Mouse (Mus musculus): ENCODE measurements around the gene Bco2. TPM values are rescaled to one million over a fixed set of nuclear protein-coding genes. Genes with fewer than 3 reads are reported as not detected.

Gene Bco2
- polyA plus RNA-seq, 1 experiment from 2014 or later, result 0.17 TPM

GRCm38 (mm10) chr9:50528293-50528892 is 26.6 kb downstream of the Bco2 start, which contains the start of gene Pts:
TSS of gene Pts (minus strand) at chr9:50528724.
- WGBS, result under 1% methylated on average over 54 of the region's 54 CpGs
- ATAC-seq (ENCODE audit: low FRiP score, low read depth), result peak; percentile 99
- Histone ChIP-seq H3K9me3 (no peaks in the 10 kb centered on the region), H3K27ac (replicated peaks) (peak within 1 kb of the TSS; percentile 68), H3K4me2 (replicated peaks) (peak within 1 kb of the TSS; percentile 56), H3K4me3 (peak within 1 kb of the TSS; percentile 70), H3K9ac (replicated peaks) (peak within 1 kb of the TSS; percentile 69), H3K4me1 (peaks cover 8% of the 10 kb centered on the region), H3K27me3 (no peaks in the 10 kb centered on the region), H3K36me3 (no peaks in the 10 kb centered on the region)

DNA sequence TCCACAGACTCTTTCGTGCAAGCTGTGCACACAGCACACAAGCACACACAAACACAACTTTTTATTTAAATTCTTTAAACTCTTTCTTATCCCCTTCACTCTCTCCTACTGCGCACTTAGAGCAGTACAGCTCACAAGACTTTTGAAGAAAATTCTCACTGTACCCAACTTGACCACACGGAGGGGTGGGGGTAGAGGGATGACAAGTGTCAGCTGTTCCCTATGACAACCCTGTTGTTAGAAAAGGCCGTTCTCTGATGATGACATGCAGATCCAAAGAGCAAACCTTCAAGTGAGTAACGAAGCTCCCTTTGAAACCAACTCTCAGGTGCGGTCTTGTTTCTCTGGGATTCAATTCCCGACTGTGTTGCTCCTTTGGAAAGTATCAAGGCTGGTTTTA is 27.1 kb downstream of the Bco2 start:
- Histone ChIP-seq H3K4me2 (replicated peaks) (peak overlapping the region; percentile 56), H3K36me3 (no peaks in the 10 kb centered on the region), H3K9ac (replicated peaks) (peak overlapping the region; percentile 69), H3K27ac (replicated peaks) (no peak overlapping the region), H3K27me3 (no peaks in the 10 kb centered on the region), H3K4me3 (peak overlapping the region; percentile 70), H3K9me3 (no peaks in the 10 kb centered on the region), H3K4me1 (peaks cover 8% of the 10 kb centered on the region)
- ATAC-seq (ENCODE audit: low FRiP score, low read depth), result peak; percentile 13; the same call in 1 of the 2 replicates
- 53% methylated on average over 7 of the region's 7 CpGs for WGBS

GRCm38 (mm10) chr9:50525585-50525984 is 29.4 kb downstream of the Bco2 start:
- Histone ChIP-seq H3K27ac (replicated peaks) (no peak overlapping the region), H3K9me3 (no peaks in the 10 kb centered on the region), H3K36me3 (0 out of 2 replicates have a peak, but pooled peaks cover 4% of the 10 kb centered on the region), H3K27me3 (no peaks in the 10 kb centered on the region), H3K4me1 (peaks cover 8% of the 10 kb centered on the region), H3K4me3 (no peak overlapping the region), H3K9ac (replicated peaks) (no peak overlapping the region), H3K4me2 (replicated peaks) (no peak overlapping the region)
- WGBS, result 89% methylated on average over 5 of the region's 5 CpGs
- no peak for ATAC-seq (ENCODE audit: low FRiP score, low read depth)

GRCm38 (mm10) chr9:50524936-50525335 is 30.0 kb downstream of the Bco2 start:
- Histone ChIP-seq H3K4me2 (replicated peaks) (no peak overlapping the region), H3K9ac (replicated peaks) (no peak overlapping the region), H3K27ac (replicated peaks) (no peak overlapping the region), H3K4me3 (no peak overlapping the region), H3K4me1 (peaks cover 8% of the 10 kb centered on the region), H3K36me3 (0 out of 2 replicates have a peak, but pooled peaks cover 4% of the 10 kb centered on the region), H3K27me3 (no peaks in the 10 kb centered on the region), H3K9me3 (no peaks in the 10 kb centered on the region)
- WGBS, result 90% methylated on average over 5 of the region's 5 CpGs
- ATAC-seq (ENCODE audit: low FRiP score, low read depth), result no peak

GRCm38 (mm10) chr9:50522574-50522973 is 32.4 kb downstream of the Bco2 start:
- no peak overlapping the region for H3K27ac ChIP-seq (replicated peaks)
- peaks cover 3% of the 10 kb centered on the region for H3K4me1 ChIP-seq
- 0 out of 2 replicates have a peak, but pooled peaks cover 4% of the 10 kb centered on the region for H3K36me3 ChIP-seq
- no peak overlapping the region for H3K4me2 ChIP-seq (replicated peaks)
- H3K9ac ChIP-seq (replicated peaks), result no peak overlapping the region
- WGBS, result 87% methylated on average over 5 of the region's 5 CpGs
- no peaks in the 10 kb centered on the region for H3K27me3 ChIP-seq
- no peaks in the 10 kb centered on the region for H3K9me3 ChIP-seq
- ATAC-seq (ENCODE audit: low FRiP score, low read depth), result no peak
- no peak overlapping the region for H3K4me3 ChIP-seq

- Histone ChIP-seq H3K4me3 (no peak overlapping the region), H3K4me2 (replicated peaks) (no peak overlapping the region), H3K9me3 (no peaks in the 10 kb centered on the region), H3K4me1 (no peaks in the 10 kb centered on the region), H3K27ac (replicated peaks) (no peak overlapping the region), H3K27me3 (no peaks in the 10 kb centered on the region), H3K9ac (replicated peaks) (no peak overlapping the region), H3K36me3 (0 out of 2 replicates have a peak, but pooled peaks cover 4% of the 10 kb centered on the region)
- no peak for ATAC-seq (ENCODE audit: low FRiP score, low read depth)
- 54% methylated on average over 2 of the region's 2 CpGs for WGBS
These were observed 33.4 kb downstream of the Bco2 start for GRCm38 (mm10) chr9:50521562-50521961.

DNA sequence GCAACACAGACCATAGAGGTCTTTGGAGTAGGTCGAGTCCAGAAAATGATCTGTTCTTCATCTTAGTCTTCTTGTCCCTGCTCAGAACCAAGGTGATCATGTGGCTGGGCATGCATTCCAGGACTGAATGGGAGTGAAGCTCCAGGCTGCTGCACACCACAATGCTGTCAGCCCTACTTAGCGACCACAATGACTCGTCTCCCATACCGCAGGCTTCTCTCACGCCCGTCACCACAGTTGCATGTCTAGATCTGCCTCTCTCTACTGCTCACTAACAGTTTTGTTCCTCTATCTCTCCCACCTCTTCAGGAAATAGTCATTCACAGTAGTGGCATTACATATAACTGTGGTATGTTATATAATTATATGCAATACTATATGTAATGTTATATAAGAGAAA is 34.2 kb downstream of the Bco2 start:
- Histone ChIP-seq H3K9me3 (no peaks in the 10 kb centered on the region), H3K27me3 (no peaks in the 10 kb centered on the region), H3K4me1 (no peaks in the 10 kb centered on the region), H3K4me3 (no peak overlapping the region), H3K27ac (replicated peaks) (no peak overlapping the region), H3K4me2 (replicated peaks) (no peak overlapping the region), H3K36me3 (0 out of 2 replicates have a peak, but pooled peaks cover 4% of the 10 kb centered on the region), H3K9ac (replicated peaks) (no peak overlapping the region)
- ATAC-seq (ENCODE audit: low FRiP score, low read depth), result no peak
- 90% methylated on average over 6 of the region's 6 CpGs for WGBS

DNA sequence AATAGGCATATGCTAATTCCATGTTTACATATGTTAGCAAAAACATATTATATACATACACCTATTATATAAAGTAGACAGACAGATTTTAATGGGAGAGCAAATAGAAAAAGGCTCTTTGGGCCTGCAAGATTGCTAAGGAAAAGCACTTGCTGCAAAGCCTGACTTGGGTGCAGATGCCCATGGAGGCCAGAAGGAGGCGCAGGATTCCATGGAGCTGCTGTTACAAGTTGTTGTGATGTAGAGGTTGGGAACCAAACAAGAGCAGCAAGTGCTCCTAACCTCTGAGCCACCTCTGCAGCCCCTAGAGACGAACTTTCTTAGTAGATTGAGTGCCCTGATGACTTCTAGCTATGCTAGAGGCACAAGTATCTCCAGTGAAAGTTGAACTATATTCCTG is 36.2 kb downstream of the Bco2 start:
- no peak overlapping the region for H3K4me2 ChIP-seq (replicated peaks)
- H3K27me3 ChIP-seq, result no peaks in the 10 kb centered on the region
- H3K9ac ChIP-seq (replicated peaks), result no peak overlapping the region
- no peak overlapping the region for H3K4me3 ChIP-seq
- H3K36me3 ChIP-seq, result 0 out of 2 replicates have a peak, but pooled peaks cover 4% of the 10 kb centered on the region
- H3K4me1 ChIP-seq, result no peaks in the 10 kb centered on the region
- ATAC-seq (ENCODE audit: low FRiP score, low read depth), result no peak
- H3K9me3 ChIP-seq, result no peaks in the 10 kb centered on the region
- no peak overlapping the region for H3K27ac ChIP-seq (replicated peaks)
- 5% methylated on average over 2 of the region's 2 CpGs for WGBS

- no peak overlapping the region for H3K27ac ChIP-seq (replicated peaks)
- no peak overlapping the region for H3K9ac ChIP-seq (replicated peaks)
- WGBS, result 83% methylated on average over 5 of the region's 5 CpGs
- no peaks in the 10 kb centered on the region for H3K36me3 ChIP-seq
- no peaks in the 10 kb centered on the region for H3K4me1 ChIP-seq
- H3K27me3 ChIP-seq, result no peaks in the 10 kb centered on the region
- H3K4me3 ChIP-seq, result no peak overlapping the region
- H3K9me3 ChIP-seq, result no peaks in the 10 kb centered on the region
- no peak for ATAC-seq (ENCODE audit: low FRiP score, low read depth)
- H3K4me2 ChIP-seq (replicated peaks), result no peak overlapping the region
These were observed 39.5 kb downstream of the Bco2 start for GRCm38 (mm10) chr9:50515462-50515861.

DNA sequence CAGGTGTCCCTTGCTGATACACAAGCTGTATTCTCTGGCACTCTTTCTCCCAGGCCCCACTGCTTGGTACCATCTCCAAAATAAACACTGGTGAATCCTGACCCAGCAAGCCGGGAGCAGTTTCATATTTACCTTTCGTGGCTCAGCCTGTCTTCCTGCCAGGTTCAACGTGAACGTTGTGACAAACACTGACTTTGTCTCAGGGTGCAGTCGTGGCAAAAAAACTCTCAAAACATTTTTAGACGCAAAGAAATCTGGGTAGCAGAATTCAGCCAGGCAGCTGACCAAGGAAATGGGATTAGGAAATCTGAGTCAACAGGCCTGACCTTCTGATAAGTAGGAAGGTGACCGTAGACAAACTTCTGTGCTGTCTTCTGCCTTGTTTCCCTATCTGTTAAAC is 47.4 kb downstream of the Bco2 start:
- Histone ChIP-seq H3K4me3 (no peak overlapping the region), H3K4me1 (no peaks in the 10 kb centered on the region), H3K27ac (replicated peaks) (no peak overlapping the region), H3K9ac (replicated peaks) (no peak overlapping the region), H3K4me2 (replicated peaks) (no peak overlapping the region), H3K9me3 (no peaks in the 10 kb centered on the region), H3K27me3 (no peaks in the 10 kb centered on the region), H3K36me3 (no peaks in the 10 kb centered on the region)
- WGBS, result 77% methylated on average over 7 of the region's 7 CpGs
- no peak for ATAC-seq (ENCODE audit: low FRiP score, low read depth)

DNA sequence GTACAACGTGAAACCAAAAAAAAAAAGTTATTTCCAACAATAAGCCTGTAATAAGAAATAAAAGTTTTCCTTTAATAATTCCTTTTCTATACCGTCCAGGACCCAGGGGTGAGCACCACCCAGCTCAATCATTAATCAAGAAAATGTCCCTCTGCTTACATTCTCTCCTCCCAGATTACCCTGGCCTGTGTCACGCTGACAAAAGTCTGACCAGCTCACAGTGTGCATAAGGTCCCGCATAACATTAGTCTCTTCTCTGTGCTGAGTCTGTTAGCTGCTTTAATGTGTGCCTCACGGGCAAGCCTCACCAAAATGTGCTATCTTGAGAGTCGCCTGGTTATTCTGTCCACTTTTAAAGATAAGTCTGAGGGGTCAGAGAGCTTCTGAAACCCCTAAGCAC is 49.6 kb downstream of the Bco2 start:
- no peaks in the 10 kb centered on the region for H3K4me1 ChIP-seq
- H3K9ac ChIP-seq (replicated peaks), result no peak overlapping the region
- no peaks in the 10 kb centered on the region for H3K27me3 ChIP-seq
- H3K9me3 ChIP-seq, result no peaks in the 10 kb centered on the region
- H3K36me3 ChIP-seq, result no peaks in the 10 kb centered on the region
- no peak overlapping the region for H3K27ac ChIP-seq (replicated peaks)
- no peak overlapping the region for H3K4me3 ChIP-seq
- 61% methylated on average over 6 of the region's 6 CpGs for WGBS
- ATAC-seq (ENCODE audit: low FRiP score, low read depth), result no peak
- no peak overlapping the region for H3K4me2 ChIP-seq (replicated peaks)

- 94% methylated on average over 2 of the region's 3 CpGs for WGBS
These were observed 52.0 kb downstream of the Bco2 start for GRCm38 (mm10) chr9:50502949-50503348.

More at GRCm38 (mm10) chr9:50502949-50503348, 52.0 kb downstream of the Bco2 start:
- Histone ChIP-seq H3K4me1 (no peaks in the 10 kb centered on the region), H3K36me3 (no peaks in the 10 kb centered on the region), H3K9ac (replicated peaks) (no peak overlapping the region), H3K27me3 (no peaks in the 10 kb centered on the region), H3K27ac (replicated peaks) (no peak overlapping the region), H3K4me2 (replicated peaks) (no peak overlapping the region), H3K9me3 (no peaks in the 10 kb centered on the region), H3K4me3 (no peak overlapping the region)
- no peak for ATAC-seq (ENCODE audit: low FRiP score, low read depth)

All from midbrain, embryonic 12.5 days (tissue).